Mouse (Mus musculus): ENCODE measurements around the gene Mrpl28. TPM values are rescaled to one million over a fixed set of nuclear protein-coding genes. Genes with fewer than 3 reads are reported as not detected.

The Mrpl28 gene
- total and polyA plus RNA-seq, 2 experiments from 2014 or later = 95.0 to 165 TPM

- Histone ChIP-seq H3K27me3 (ENCODE audit: insufficient read depth, low read length) (no peaks in the 10 kb centered on the region), H3K9ac (replicated peaks; ENCODE audit: low read length, poor library complexity, severe bottlenecking) (no peak overlapping the region), H3K9me3 (ENCODE audit: low read length) (no peaks in the 10 kb centered on the region), H3K4me1 (ENCODE audit: insufficient read depth, low read length) (peaks cover 10% of the 10 kb centered on the region; the same call in 1 of the 2 replicates), H3K36me3 (ENCODE audit: insufficient read depth, low read length) (peaks cover 6% of the 10 kb centered on the region), H3K4me3 (ENCODE audit: low read depth, low read length) (no peak overlapping the region), H3K4me2 (ENCODE audit: low read depth, low read length, poor library complexity, severe bottlenecking) (no peak overlapping the region), H3K27ac (ENCODE audit: low read depth, low read length) (no peak overlapping the region)
- WGBS = 91% methylated on average over 4 of the region's 4 CpGs
- ATAC-seq (ENCODE audit: low FRiP score) = no peak
- TF ChIP-seq CTCF (IDR thresholded peaks at IDR 0.05) = no peak
- no peak for DNase-seq (ENCODE audit: low spot score)
Measured at GRCm38 (mm10) chr17:26142796-26143195, 19.5 kb downstream of the Mrpl28 start.

GRCm38 (mm10) chr17:26143386-26143785, 20.1 kb downstream of the Mrpl28 start:
- no peak for TF ChIP-seq CTCF (IDR thresholded peaks at IDR 0.05)
- H3K9me3 ChIP-seq (ENCODE audit: low read length) = no peaks in the 10 kb centered on the region
- WGBS = 94% methylated on average over 5 of the region's 5 CpGs

GRCm38 (mm10) chr17:26149056-26149455, 25.8 kb downstream of the Mrpl28 start:
- Histone ChIP-seq H3K9me3 (ENCODE audit: low read length) (no peaks in the 10 kb centered on the region), H3K4me2 (ENCODE audit: low read depth, low read length, poor library complexity, severe bottlenecking) (no peak overlapping the region), H3K36me3 (ENCODE audit: insufficient read depth, low read length) (peaks cover 3% of the 10 kb centered on the region; the same call in 1 of the 2 replicates), H3K27me3 (ENCODE audit: insufficient read depth, low read length) (no peaks in the 10 kb centered on the region), H3K4me1 (ENCODE audit: insufficient read depth, low read length) (no peaks in the 10 kb centered on the region), H3K9ac (replicated peaks; ENCODE audit: low read length, poor library complexity, severe bottlenecking) (no peak overlapping the region), H3K4me3 (ENCODE audit: low read depth, low read length) (no peak overlapping the region), H3K27ac (ENCODE audit: low read depth, low read length) (no peak overlapping the region)
- no peak for ATAC-seq (ENCODE audit: low FRiP score)
- no peak for DNase-seq (ENCODE audit: low spot score)
- TF ChIP-seq CTCF (IDR thresholded peaks at IDR 0.05) = peak; percentile 26; the same call in 1 of the 2 replicates
- WGBS = 81% methylated on average over 2 of the region's 2 CpGs

More at GRCm38 (mm10) chr17:26143386-26143785, 20.1 kb downstream of the Mrpl28 start:
- H3K36me3 ChIP-seq (ENCODE audit: insufficient read depth, low read length) = peaks cover 6% of the 10 kb centered on the region; the same call in 1 of the 2 replicates
- no peak overlapping the region for H3K4me3 ChIP-seq (ENCODE audit: low read depth, low read length)
- no peak overlapping the region for H3K27ac ChIP-seq (ENCODE audit: low read depth, low read length)
- no peak for ATAC-seq (ENCODE audit: low FRiP score)
- no peak overlapping the region for H3K4me2 ChIP-seq (ENCODE audit: low read depth, low read length, poor library complexity, severe bottlenecking)
- H3K9ac ChIP-seq (replicated peaks; ENCODE audit: low read length, poor library complexity, severe bottlenecking) = no peak overlapping the region
- DNase-seq (ENCODE audit: low spot score) = no peak
- no peaks in the 10 kb centered on the region for H3K27me3 ChIP-seq (ENCODE audit: insufficient read depth, low read length)
- H3K4me1 ChIP-seq (ENCODE audit: insufficient read depth, low read length) = peaks cover 10% of the 10 kb centered on the region; the same call in 1 of the 2 replicates

- Histone ChIP-seq H3K36me3 (ENCODE audit: insufficient read depth, low read length) (peaks cover 3% of the 10 kb centered on the region; the same call in 1 of the 2 replicates), H3K4me3 (ENCODE audit: low read depth, low read length) (no peak overlapping the region), H3K27ac (ENCODE audit: low read depth, low read length) (no peak overlapping the region), H3K4me2 (ENCODE audit: low read depth, low read length, poor library complexity, severe bottlenecking) (no peak overlapping the region), H3K9ac (replicated peaks; ENCODE audit: low read length, poor library complexity, severe bottlenecking) (no peak overlapping the region), H3K9me3 (ENCODE audit: low read length) (no peaks in the 10 kb centered on the region), H3K4me1 (ENCODE audit: insufficient read depth, low read length) (no peaks in the 10 kb centered on the region), H3K27me3 (ENCODE audit: insufficient read depth, low read length) (no peaks in the 10 kb centered on the region)
- ATAC-seq (ENCODE audit: low FRiP score) (no peak), DNase-seq (ENCODE audit: low spot score) (no peak)
- WGBS = 94% methylated on average over 2 of the region's 2 CpGs
- no peak for TF ChIP-seq CTCF (IDR thresholded peaks at IDR 0.05)
Measured at GRCm38 (mm10) chr17:26151886-26152630, 28.8 kb downstream of the Mrpl28 start.

GRCm38 (mm10) chr17:26162736-26163135, 39.4 kb downstream of the Mrpl28 start:
- Histone ChIP-seq H3K4me2 (ENCODE audit: low read depth, low read length, poor library complexity, severe bottlenecking) (no peak overlapping the region), H3K4me3 (ENCODE audit: low read depth, low read length) (no peak overlapping the region), H3K9me3 (ENCODE audit: low read length) (no peaks in the 10 kb centered on the region), H3K27me3 (ENCODE audit: insufficient read depth, low read length) (no peaks in the 10 kb centered on the region), H3K27ac (ENCODE audit: low read depth, low read length) (no peak overlapping the region), H3K9ac (replicated peaks; ENCODE audit: low read length, poor library complexity, severe bottlenecking) (no peak overlapping the region), H3K36me3 (ENCODE audit: insufficient read depth, low read length) (peaks cover 5% of the 10 kb centered on the region; the same call in 1 of the 2 replicates), H3K4me1 (ENCODE audit: insufficient read depth, low read length) (no peaks in the 10 kb centered on the region)
- 91% methylated on average over 1 of the region's 1 CpGs for WGBS
- DNase-seq (ENCODE audit: low spot score) = no peak
- TF ChIP-seq CTCF (IDR thresholded peaks at IDR 0.05) = no peak
- ATAC-seq (ENCODE audit: low FRiP score) = no peak

- H3K4me1 ChIP-seq (ENCODE audit: insufficient read depth, low read length) = no peaks in the 10 kb centered on the region
- no peak overlapping the region for H3K9ac ChIP-seq (replicated peaks; ENCODE audit: low read length, poor library complexity, severe bottlenecking)
- no peaks in the 10 kb centered on the region for H3K9me3 ChIP-seq (ENCODE audit: low read length)
- peaks cover 5% of the 10 kb centered on the region; the same call in 1 of the 2 replicates for H3K36me3 ChIP-seq (ENCODE audit: insufficient read depth, low read length)
- 94% methylated on average over 2 of the region's 2 CpGs for WGBS
- DNase-seq (ENCODE audit: low spot score) = no peak
- H3K4me2 ChIP-seq (ENCODE audit: low read depth, low read length, poor library complexity, severe bottlenecking) = no peak overlapping the region
- TF ChIP-seq CTCF (IDR thresholded peaks at IDR 0.05) = no peak
- H3K4me3 ChIP-seq (ENCODE audit: low read depth, low read length) = no peak overlapping the region
- no peak overlapping the region for H3K27ac ChIP-seq (ENCODE audit: low read depth, low read length)
- H3K27me3 ChIP-seq (ENCODE audit: insufficient read depth, low read length) = no peaks in the 10 kb centered on the region
- ATAC-seq (ENCODE audit: low FRiP score) = no peak
Measured at GRCm38 (mm10) chr17:26168039-26168438, 44.7 kb downstream of the Mrpl28 start.
